Mouse (Mus musculus): ENCODE results near the gene Gm281.
"Not testable (repeated sequence)": the region's sequence is repeated elsewhere in the genome, so short reads cannot be mapped to it uniquely, and the experiment has no call there.

Gm281 gene

DNA sequence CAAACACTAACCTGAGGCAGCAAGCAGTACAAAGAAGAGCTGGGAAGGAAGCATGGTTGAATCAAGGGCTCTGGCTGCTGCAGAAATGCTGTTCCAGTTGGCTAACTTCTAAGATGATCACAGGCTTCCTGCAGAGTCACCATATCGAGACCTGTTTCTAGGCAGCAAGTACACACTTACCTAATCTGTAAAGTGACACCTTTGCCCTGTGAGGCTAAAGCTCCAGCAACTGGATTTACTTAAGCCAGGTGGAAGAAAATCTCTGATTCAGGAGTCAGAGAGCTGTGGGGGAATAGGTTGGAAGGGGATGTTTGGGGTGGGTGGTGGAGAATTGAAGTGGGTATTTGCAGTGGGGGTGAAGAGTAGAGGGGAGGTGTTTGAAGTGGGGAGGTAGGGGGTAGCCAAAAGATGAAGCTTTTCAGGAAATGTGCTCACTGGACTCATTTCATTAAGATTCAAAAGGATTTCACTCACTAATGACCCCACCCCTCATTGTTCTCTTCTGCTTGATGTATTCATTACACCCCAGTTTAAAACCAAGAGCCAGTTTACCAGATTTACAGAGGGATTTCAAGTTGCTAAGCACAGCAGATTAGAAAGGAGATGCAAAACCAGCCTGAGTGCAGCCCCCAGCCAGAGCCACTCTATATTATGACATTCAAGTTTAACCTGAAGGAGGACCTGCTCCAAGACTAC is at the start of gene Gm281:
Gene Gm281, minus strand, starts transcription at position 92 of the 696 bp plus-strand sequence.
- DNase-seq, result no peak

DNA sequence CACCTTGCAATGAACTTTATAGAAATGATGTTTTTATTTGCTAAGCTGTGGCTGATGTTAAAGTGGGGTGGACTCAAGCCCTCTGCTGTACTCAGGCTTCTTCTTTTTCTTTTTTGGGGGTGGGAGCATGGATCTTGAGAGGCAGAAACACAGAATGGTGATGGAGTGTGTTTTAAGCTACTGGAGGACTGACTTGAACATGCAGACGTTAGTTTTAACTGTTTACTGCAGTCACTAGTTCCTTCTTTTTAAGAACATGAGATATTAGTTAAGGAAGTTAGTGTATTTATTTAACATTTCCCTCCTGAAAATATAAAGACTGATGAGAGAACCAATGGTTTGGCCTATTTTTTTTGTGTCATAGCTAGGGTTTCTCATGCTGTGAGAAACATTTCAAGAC is 49.2 kb upstream of the Gm281 start:
- DNase-seq, result no peak

- DNase-seq, result no peak
Observed at GRCm38 (mm10) chr14:13962476-13962875, 48.2 kb upstream of the Gm281 start.

GRCm38 (mm10) chr14:13961401-13962112 is 47.3 kb upstream of the Gm281 start, which contains the start of the genes Atxn7 and Thoc7:
Atxn7 (plus strand) TSS chr14:13961440.
Thoc7 (minus strand) TSS chr14:13961852.
- DNase-seq, result peak; percentile 52

DNA sequence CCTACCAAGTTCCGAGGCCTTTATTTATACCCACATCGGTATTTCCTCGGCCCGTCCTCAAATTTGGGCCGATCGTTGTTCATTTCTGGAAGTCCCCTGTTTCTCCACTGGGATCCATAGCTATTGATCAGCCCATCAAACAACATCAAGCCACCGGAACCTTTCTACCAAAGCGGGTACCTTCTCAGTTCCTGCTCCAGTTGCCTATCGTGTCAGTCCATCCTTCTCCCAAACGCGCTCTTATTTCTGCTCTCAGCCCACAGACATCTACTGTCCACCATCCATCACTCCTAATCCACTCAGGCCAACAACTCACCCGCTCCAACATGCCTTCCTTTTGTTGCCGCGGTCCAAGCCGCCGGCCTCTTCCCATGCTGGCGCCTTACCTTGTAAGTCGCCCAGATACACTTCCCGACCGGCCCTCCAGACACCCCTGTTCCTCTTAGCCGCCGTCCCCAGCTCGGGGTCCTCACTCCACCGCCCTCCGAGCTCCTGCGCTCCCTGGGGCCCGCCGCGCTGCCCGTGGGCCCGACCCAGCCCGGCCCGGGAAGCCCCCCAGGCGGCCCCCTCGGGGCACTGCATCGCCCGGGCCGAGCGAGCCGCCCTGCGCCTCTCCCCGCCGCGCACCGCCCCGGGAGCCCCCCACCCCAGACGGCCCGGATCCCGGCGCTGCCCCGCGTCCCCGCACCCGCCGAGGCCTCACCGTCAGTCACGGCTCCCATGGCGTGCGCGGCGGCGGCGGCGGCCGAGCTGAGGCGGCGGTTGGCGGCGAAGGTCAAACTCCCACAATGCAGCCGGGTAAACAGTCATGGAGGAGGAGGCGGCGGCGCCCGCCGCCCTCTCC is 46.4 kb upstream of the Gm281 start:
- peak; percentile 46 for DNase-seq

GRCm38 (mm10) chr14:13960079-13960478 is 45.8 kb upstream of the Gm281 start:
- no peak for DNase-seq

DNA sequence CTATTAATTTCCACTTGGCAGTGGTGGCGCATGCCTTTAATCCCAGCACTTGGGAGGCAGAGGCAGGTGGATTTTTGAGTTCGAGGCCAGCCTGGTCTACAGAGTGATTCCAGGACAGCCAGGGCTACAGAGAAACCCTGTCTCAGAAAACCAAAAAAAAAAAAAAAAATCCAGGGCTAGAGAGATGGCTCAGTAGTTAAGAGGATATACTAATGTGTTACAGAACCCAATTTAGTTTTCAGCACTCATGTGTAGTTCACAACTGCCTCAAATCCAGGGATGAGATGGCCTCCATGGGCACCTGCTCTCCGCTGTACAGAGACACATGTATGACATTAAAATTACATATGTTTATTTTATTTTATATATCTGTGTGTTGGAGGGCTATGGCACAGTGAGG is 37.9 kb upstream of the Gm281 start:
- DNase-seq, result not testable (repeated sequence)

DNA sequence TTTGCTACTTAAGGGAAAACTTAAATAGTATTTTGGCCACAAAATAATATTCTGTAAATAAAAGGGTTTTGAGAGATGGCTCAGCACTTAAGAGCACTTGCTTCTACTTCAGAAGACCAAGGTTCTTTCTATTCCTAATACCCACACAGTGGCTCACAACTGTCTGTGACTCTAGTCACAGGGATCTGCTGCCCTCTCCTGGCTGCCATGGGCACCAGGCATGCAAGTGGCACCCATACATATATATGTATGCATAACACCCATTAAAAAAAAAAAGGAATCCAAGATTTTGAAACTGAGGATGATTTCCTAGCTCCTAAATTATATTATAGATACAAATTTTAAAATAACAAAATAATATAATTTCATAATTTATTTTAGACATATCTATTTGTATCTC is 36.1 kb upstream of the Gm281 start:
- no peak for DNase-seq

DNA sequence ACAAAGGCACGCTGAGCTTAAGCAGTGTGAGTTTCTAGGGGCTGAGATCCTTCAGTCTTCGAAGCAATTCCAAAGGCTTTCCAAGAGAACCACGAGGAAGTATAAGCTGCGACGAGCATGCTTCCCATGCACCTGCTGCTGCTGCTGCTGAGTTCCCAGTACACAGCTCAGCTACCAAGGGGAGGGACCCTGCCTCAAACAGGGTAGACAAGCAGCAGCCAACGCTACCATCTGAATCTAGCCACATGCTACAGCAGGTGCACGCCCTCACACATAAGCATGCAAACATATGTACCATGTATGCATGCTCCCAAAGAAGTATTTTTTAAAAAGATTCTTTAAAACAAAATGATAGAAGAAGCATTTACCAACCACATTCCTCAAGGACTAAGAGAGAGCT is 34.1 kb upstream of the Gm281 start:
- DNase-seq, result no peak

DNA sequence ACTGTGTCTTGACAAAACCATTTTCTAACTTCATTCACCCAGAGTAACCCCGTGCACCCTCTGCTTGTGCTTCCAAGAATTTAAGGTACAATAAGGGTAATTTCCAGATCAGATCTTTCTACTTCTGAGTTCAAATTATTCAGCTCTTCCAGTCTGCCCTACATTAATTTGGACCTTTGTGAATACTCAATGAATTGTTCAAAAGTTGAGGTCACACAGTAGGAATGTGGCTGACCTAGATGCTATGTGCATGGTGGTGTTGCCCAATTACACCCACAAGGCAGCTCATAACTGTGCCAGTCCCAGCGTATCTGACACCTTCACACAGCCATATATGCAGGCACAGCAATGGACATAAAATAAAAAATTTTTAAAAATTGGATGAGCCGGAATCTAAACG is 30.4 kb upstream of the Gm281 start:
- DNase-seq, result no peak

GRCm38 (mm10) chr14:13934052-13934371 is 19.7 kb upstream of the Gm281 start:
- DNase-seq, result no peak

GRCm38 (mm10) chr14:13933290-13934051 is 19.2 kb upstream of the Gm281 start:
- no peak for DNase-seq

DNA sequence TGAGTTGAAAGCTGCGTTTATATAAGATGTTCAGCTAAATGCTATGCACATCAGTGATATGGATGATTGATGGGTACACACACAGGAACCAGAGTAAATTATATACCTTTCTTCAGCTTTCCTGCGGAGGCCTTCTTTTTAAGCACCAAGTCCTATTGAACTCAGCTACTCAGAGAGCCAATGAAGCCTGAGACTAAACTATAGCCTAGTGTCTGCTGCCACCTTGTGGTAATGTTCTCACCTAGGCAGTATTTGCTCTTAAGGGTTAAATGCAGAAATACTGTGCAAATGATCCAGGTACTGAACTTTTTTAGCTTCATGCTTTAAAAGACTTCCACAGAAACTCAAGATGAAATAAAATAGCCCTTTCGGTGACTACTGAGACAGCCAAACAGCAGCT is 3.4 kb upstream of the Gm281 start:
- peak; percentile 8 for DNase-seq

- DNase-seq, result no peak
Observed at GRCm38 (mm10) chr14:13917208-13917607, 2.9 kb upstream of the Gm281 start.

DNA sequence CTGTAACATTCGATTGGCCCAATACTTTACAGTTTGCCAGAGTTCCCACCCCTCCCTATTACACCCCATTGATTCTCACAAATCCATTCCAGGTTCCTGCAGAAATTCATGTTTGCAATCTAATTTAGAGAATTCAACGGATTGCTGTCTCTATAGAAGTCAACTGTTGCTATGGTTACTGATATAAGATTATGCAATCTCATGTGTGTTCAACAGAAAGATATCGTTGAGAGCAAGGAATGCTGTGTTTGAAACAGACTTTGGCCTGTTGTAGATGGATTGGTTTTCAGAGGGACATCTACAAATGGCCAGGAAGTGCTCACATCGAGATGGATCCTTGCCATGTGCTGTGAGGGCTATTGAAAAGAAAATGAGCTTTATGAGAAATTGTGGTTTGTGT is 929 bp upstream of the Gm281 start:
- no peak for DNase-seq

- DNase-seq, result no peak
Observed at GRCm38 (mm10) chr14:13910148-13910547, 4.1 kb downstream of the Gm281 start.

- no peak for DNase-seq
Observed at GRCm38 (mm10) chr14:13907145-13907544, 7.1 kb downstream of the Gm281 start.

DNA sequence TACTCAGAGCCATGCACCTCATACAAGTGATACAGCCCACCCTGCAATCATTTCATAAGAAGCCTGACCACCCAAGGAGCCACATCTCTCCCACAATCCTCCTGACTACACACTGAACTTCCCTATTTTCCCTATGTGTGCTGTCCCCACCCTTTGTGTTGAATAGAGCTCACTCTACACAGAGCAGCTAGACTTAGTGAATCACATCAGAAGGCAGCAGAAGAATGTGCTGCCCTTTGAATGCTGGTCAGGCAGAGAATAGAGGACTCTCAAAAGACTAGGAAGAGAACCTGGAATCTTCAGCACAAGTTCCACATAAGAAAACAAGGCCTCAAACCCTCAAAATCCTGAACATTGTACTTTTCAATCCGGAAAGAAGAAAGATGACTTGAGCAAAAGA is 7.8 kb downstream of the Gm281 start:
- DNase-seq, result no peak

- DNase-seq, result peak; percentile 27
Observed at GRCm38 (mm10) chr14:13901611-13902067, 12.6 kb downstream of the Gm281 start.

GRCm38 (mm10) chr14:13895198-13895597 is 19.1 kb downstream of the Gm281 start:
- no peak for DNase-seq

DNA sequence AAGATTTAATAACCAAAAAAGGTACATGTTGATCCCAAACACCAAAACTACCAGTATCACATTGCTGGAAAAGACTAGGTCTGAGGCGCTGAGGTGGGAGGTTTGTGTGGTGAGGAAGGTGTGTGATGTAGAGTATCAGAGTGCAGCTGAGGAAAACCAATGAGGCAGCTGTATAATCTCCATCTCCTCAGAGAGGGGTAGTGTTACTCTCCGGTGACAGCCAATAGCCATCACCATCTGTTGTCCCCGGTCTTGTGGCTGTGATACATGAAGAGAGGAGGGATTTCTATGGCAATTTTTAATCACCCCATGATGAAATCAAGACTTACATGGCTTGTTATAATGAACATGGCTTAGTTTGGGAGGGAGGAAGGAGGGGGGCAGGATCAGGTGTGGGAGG is 20.5 kb downstream of the Gm281 start:
- DNase-seq, result no peak

- DNase-seq, result no peak
Observed at GRCm38 (mm10) chr14:13861416-13861815, 52.9 kb downstream of the Gm281 start.

Data from kidney, adult 11 months (tissue).